Mouse (Mus musculus): ENCODE data around the gene Masp2. TPM values are rescaled to one million over a fixed set of nuclear protein-coding genes. Genes with fewer than 3 reads are reported as not detected.
A peak's percentile ranks its signal among the peaks of the same experiment; 100 is the strongest.

Gene Masp2
- 0.36 TPM in 1 of 2 replicates, not detected in the other for polyA plus RNA-seq (2014; fragmentation: Nextera tagmentation; extraction: Ambion mirVana)

DNA sequence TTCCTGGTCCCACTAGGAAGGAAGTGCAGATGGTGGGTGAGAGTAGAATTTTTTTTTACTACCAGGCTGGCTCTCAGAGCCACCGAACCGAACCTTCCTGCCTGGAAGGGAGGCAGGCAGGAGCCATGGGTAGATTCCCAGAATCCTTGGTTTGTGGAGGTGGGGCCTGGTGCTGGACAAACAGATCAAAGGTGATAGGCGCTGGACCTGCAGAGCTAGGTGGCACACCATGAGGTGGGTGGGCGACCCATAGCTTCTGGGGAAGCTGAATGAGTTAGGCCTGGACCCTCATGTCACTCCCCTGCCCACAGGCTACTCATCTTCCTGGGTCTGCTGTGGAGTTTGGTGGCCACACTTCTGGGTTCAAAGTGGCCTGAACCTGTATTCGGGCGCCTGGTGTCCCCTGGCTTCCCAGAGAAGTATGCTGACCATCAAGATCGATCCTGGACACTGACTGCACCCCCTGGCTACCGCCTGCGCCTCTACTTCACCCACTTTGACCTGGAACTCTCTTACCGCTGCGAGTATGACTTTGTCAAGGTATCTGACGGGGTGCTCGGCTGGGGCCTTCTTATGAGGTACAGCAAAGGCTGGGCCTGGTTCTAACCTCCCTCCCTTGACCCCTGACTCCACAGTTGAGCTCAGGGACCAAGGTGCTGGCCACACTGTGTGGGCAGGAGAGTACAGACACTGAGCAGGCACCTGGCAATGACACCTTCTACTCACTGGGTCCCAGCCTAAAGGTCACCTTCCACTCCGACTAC lies at the start of gene Masp2:
TSS of gene Masp2 (plus strand) at position 198 of the 764 bp plus-strand sequence.
- ATAC-seq (replicated peaks; ENCODE audit: low FRiP score) (no peak), DNase-seq (ENCODE audit: low spot score) (peak; percentile 39)
- no peaks in the 10 kb centered on the region for H3K27me3 ChIP-seq (ENCODE audit: control insufficient read depth, insufficient read depth, low read length)
- no peak within 1 kb of the TSS for H3K27ac ChIP-seq (ENCODE audit: low read depth, low read length)
- H3K4me1 ChIP-seq (replicated peaks; ENCODE audit: control insufficient read depth, insufficient read depth, low read length): no peaks in the 10 kb centered on the region
- no peak within 1 kb of the TSS for H3K9ac ChIP-seq (ENCODE audit: low read length)
- WGBS: 90% methylated on average over 14 of the region's 14 CpGs
- H3K4me2 ChIP-seq (ENCODE audit: low read depth, low read length, severe bottlenecking): no peak within 1 kb of the TSS
- H3K36me3 ChIP-seq (ENCODE audit: control insufficient read depth, insufficient read depth, low read length): peaks cover 4% of the 10 kb centered on the region; the same call in 1 of the 2 replicates
- H3K4me3 ChIP-seq (ENCODE audit: low read depth, low read length): no peak within 1 kb of the TSS
- peaks cover 3% of the 10 kb centered on the region; the same call in 1 of the 2 replicates for H3K9me3 ChIP-seq (ENCODE audit: control insufficient read depth, low read length)

DNA sequence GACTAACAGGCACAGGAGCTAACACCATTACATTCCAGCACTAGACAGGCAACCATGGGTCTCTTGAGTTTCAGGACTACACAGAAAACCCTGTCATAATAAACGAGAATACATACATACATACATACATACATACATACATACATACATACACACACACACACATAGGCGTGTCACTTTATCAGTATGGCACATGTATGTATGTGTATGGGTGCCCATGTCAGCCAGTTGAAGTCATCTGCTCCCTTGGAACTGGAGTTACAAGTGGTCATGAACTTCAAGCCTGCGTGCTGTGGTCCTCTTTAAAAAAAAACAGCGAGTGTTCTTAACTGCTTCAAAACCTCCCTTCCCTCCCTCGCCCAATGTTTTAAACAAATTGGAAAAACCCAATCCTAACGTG lies 44.6 kb upstream of the Masp2 start:
- no peak for DNase-seq (ENCODE audit: low spot score)
- 36% methylated on average over 6 of the region's 6 CpGs for WGBS
- Histone ChIP-seq H3K9me3 (ENCODE audit: control insufficient read depth, low read length) (no peaks in the 10 kb centered on the region), H3K9ac (ENCODE audit: low read length) (peak overlapping the region; percentile 95), H3K4me2 (ENCODE audit: low read depth, low read length, severe bottlenecking) (peak overlapping the region; percentile 73), H3K4me3 (ENCODE audit: low read depth, low read length) (peak overlapping the region; percentile 83), H3K4me1 (replicated peaks; ENCODE audit: control insufficient read depth, insufficient read depth, low read length) (peaks cover 3% of the 10 kb centered on the region; the same call in 1 of the 2 replicates), H3K36me3 (ENCODE audit: control insufficient read depth, insufficient read depth, low read length) (peaks cover 22% of the 10 kb centered on the region), H3K27ac (ENCODE audit: low read depth, low read length) (peak overlapping the region; percentile 87; the same call in 1 of the 2 replicates), H3K27me3 (ENCODE audit: control insufficient read depth, insufficient read depth, low read length) (no peaks in the 10 kb centered on the region)
- ATAC-seq (replicated peaks; ENCODE audit: low FRiP score): peak; percentile 25; the same call in 1 of the 2 replicates

DNA sequence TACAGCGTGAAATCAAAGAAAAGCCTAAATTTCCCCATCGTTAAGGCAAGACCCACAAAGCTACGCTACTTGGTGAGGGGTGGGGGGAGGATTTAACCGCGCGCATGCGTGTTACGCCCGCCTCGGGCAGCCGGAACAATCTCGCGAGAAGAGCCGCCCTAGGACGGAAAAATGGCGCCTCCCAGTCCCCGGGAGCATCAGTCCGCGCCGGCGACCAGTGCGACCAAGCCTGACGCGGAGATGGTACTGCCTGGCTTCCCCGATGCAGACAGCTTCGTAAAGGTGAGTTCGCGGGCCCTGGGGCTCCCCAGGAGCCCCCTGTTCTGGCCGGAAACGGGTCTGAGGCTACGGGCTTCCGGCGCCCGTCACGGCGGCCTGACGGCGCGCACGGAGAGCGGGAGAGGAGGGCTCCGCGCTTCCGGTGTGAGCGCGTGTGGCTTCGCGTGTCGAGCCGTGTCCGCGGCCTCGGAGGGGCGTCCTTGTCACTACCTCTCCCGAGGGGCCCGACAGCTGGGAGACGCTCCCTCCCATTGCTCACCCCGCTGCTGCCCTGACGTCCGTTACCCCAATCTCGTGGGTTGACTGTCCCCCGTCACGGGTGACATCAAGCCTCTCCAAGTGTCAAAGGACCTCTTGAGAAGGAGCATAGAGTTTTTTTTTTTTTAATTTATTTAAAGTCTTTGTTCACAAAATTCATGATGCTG lies 43.9 kb upstream of the Masp2 start, which contains the start of gene Exosc10:
TSS of gene Exosc10 (plus strand) at position 133 of the 704 bp plus-strand sequence.
- Histone ChIP-seq H3K36me3 (ENCODE audit: control insufficient read depth, insufficient read depth, low read length) (peaks cover 15% of the 10 kb centered on the region), H3K4me1 (replicated peaks; ENCODE audit: control insufficient read depth, insufficient read depth, low read length) (peaks cover 3% of the 10 kb centered on the region; the same call in 1 of the 2 replicates), H3K4me2 (ENCODE audit: low read depth, low read length, severe bottlenecking) (peak within 1 kb of the TSS; percentile 73), H3K9ac (ENCODE audit: low read length) (peak within 1 kb of the TSS; percentile 95), H3K4me3 (ENCODE audit: low read depth, low read length) (peak within 1 kb of the TSS; percentile 83), H3K9me3 (ENCODE audit: control insufficient read depth, low read length) (no peaks in the 10 kb centered on the region), H3K27ac (ENCODE audit: low read depth, low read length) (peak within 1 kb of the TSS; percentile 87), H3K27me3 (ENCODE audit: control insufficient read depth, insufficient read depth, low read length) (no peaks in the 10 kb centered on the region)
- under 1% methylated on average over 63 of the region's 63 CpGs for WGBS
- DNase-seq (ENCODE audit: low spot score) (peak; percentile 95), ATAC-seq (replicated peaks; ENCODE audit: low FRiP score) (peak; percentile 92)

DNA sequence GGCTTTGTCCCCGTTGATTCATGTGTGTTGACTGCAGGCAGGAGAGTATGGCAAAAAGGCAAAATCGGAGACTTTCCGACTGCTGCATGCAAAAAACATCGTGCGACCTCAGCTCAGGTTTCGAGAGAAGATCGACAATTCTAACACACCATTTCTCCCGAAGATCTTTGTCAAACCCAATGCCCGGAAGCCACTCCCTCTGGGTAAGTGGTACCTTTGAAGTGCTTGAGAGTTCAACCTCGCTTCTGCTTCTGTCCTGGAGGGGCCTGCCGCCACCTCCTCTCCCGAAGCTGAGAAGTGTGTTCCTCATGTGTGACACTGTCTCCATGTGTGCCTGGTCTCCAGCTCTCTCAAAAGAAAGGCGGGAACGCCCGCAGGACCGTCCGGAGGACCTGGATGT lies 39.7 kb upstream of the Masp2 start:
- ATAC-seq (replicated peaks; ENCODE audit: low FRiP score): no peak
- WGBS: 94% methylated on average over 17 of the region's 17 CpGs

DNA sequence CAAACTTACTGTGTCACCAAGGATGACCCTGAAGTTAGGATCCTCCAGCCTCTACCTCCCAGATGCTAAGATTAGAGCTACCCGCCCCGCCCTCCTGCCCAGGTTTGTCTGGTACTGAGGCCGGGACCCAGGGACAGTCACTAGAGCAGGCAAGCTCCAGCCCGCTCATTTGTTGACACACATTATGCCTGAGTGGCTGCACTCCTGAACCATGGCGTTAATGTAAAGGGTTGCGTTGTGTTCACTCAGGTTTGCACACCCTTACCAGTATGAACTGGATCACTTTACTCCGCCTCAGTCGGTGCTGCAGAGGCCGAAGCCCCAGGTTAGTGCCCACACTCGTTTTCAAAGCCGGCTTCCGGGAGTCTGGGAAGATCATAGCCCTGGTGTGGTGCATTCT lies 38.8 kb upstream of the Masp2 start:
- H3K27me3 ChIP-seq (ENCODE audit: control insufficient read depth, insufficient read depth, low read length): no peaks in the 10 kb centered on the region
- no peak overlapping the region for H3K4me2 ChIP-seq (ENCODE audit: low read depth, low read length, severe bottlenecking)
- H3K4me1 ChIP-seq (replicated peaks; ENCODE audit: control insufficient read depth, insufficient read depth, low read length): peaks cover 3% of the 10 kb centered on the region; the same call in 1 of the 2 replicates
- no peak overlapping the region for H3K27ac ChIP-seq (ENCODE audit: low read depth, low read length)
- H3K9me3 ChIP-seq (ENCODE audit: control insufficient read depth, low read length): no peaks in the 10 kb centered on the region
- ATAC-seq (replicated peaks; ENCODE audit: low FRiP score) (no peak), DNase-seq (ENCODE audit: low spot score) (no peak)
- H3K4me3 ChIP-seq (ENCODE audit: low read depth, low read length): no peak overlapping the region
- H3K36me3 ChIP-seq (ENCODE audit: control insufficient read depth, insufficient read depth, low read length): peaks cover 38% of the 10 kb centered on the region
- no peak overlapping the region for H3K9ac ChIP-seq (ENCODE audit: low read length)
- 92% methylated on average over 12 of the region's 12 CpGs for WGBS

More for the DNA sequence above, 39.7 kb upstream of the Masp2 start:
- Histone ChIP-seq H3K9me3 (ENCODE audit: control insufficient read depth, low read length) (no peaks in the 10 kb centered on the region), H3K27ac (ENCODE audit: low read depth, low read length) (no peak overlapping the region), H3K36me3 (ENCODE audit: control insufficient read depth, insufficient read depth, low read length) (peaks cover 30% of the 10 kb centered on the region), H3K4me2 (ENCODE audit: low read depth, low read length, severe bottlenecking) (no peak overlapping the region), H3K4me1 (replicated peaks; ENCODE audit: control insufficient read depth, insufficient read depth, low read length) (peaks cover 3% of the 10 kb centered on the region; the same call in 1 of the 2 replicates), H3K4me3 (ENCODE audit: low read depth, low read length) (no peak overlapping the region), H3K27me3 (ENCODE audit: control insufficient read depth, insufficient read depth, low read length) (no peaks in the 10 kb centered on the region), H3K9ac (ENCODE audit: low read length) (no peak overlapping the region)
- no peak for DNase-seq (ENCODE audit: low spot score)

DNA sequence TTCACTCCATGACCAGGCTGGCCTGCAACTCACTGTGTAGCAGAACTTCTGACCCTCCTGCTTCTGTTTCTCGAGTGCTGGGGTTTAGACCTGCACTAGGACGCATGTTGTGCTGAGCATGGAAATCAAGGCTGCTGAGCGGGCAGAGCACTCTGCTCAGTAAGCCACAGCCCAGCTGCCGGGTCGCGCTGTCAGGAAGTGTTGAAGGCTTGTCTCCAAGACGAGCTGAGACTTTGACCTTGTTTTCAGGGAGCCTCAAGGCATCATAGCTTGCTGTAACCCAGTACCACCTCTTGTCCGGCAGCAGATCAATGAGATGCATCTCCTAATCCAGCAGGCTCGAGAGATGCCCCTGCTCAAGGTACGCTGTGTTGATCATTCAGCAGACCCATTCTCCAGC lies 32.2 kb upstream of the Masp2 start:
- H3K36me3 ChIP-seq (ENCODE audit: control insufficient read depth, insufficient read depth, low read length): peaks cover 55% of the 10 kb centered on the region
- WGBS: 90% methylated on average over 10 of the region's 10 CpGs
- no peaks in the 10 kb centered on the region for H3K27me3 ChIP-seq (ENCODE audit: control insufficient read depth, insufficient read depth, low read length)
- H3K9ac ChIP-seq (ENCODE audit: low read length): no peak overlapping the region
- H3K4me3 ChIP-seq (ENCODE audit: low read depth, low read length): no peak overlapping the region
- no peaks in the 10 kb centered on the region for H3K4me1 ChIP-seq (replicated peaks; ENCODE audit: control insufficient read depth, insufficient read depth, low read length)
- DNase-seq (ENCODE audit: low spot score): no peak
- no peak overlapping the region for H3K4me2 ChIP-seq (ENCODE audit: low read depth, low read length, severe bottlenecking)
- no peak overlapping the region for H3K27ac ChIP-seq (ENCODE audit: low read depth, low read length)
- no peaks in the 10 kb centered on the region for H3K9me3 ChIP-seq (ENCODE audit: control insufficient read depth, low read length)
- ATAC-seq (replicated peaks; ENCODE audit: low FRiP score): no peak

DNA sequence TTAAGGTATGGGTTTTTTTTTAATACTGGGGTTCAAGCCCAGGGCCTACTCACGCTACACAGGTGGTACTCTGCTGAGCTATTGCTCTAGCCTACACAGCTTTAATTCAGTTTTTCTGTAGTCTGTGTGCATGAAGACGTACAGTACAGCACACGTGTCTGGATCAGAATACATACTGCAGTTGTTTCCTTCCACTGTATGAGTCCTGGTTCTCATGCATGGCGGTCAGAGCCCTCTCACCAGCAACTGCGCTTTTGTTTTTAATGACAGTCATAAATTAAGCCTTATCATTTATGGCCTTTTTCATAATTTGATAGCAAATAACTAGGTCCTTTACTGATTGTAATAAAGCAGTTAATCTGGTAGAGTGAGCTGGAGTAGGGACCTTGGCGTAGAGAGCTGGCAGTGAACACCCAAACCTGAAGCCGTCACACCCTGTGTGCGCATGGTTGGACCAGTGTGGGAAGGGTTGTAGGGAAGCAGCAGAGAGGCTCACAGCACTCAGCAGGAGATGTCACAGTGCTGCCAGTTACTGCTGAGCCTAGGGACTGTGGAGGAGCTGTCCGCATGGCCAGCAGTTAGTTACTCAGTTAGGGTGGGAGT lies 31.6 kb upstream of the Masp2 start:
- Histone ChIP-seq H3K4me1 (replicated peaks; ENCODE audit: control insufficient read depth, insufficient read depth, low read length) (no peaks in the 10 kb centered on the region), H3K9me3 (ENCODE audit: control insufficient read depth, low read length) (no peaks in the 10 kb centered on the region), H3K27me3 (ENCODE audit: control insufficient read depth, insufficient read depth, low read length) (no peaks in the 10 kb centered on the region), H3K4me3 (ENCODE audit: low read depth, low read length) (no peak overlapping the region), H3K4me2 (ENCODE audit: low read depth, low read length, severe bottlenecking) (no peak overlapping the region), H3K27ac (ENCODE audit: low read depth, low read length) (no peak overlapping the region), H3K9ac (ENCODE audit: low read length) (no peak overlapping the region), H3K36me3 (ENCODE audit: control insufficient read depth, insufficient read depth, low read length) (peaks cover 53% of the 10 kb centered on the region)
- ATAC-seq (replicated peaks; ENCODE audit: low FRiP score) (no peak), DNase-seq (ENCODE audit: low spot score) (no peak)
- WGBS: 96% methylated on average over 9 of the region's 9 CpGs

DNA sequence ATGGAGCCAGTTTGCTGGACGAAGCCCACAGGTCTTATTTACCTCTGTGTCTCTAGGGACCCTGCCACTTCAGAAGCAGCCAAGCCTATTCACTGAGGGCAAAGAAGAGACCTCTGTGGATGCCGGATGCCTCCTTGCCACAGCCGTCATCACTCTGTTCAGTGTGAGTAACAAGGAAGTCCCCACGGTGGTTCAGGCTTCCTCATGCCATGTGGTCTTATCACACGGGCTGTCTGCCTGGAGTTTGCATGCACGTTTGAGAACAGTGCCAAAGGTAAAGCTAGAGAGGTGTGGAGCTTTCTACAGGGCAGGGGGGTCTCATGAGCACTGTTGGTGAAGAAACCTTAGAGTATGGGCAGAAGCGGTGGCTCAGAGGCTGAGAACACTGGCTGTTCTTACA lies 29.1 kb upstream of the Masp2 start:
- no peaks in the 10 kb centered on the region for H3K9me3 ChIP-seq (ENCODE audit: control insufficient read depth, low read length)
- WGBS: 93% methylated on average over 7 of the region's 7 CpGs
- H3K4me1 ChIP-seq (replicated peaks; ENCODE audit: control insufficient read depth, insufficient read depth, low read length): no peaks in the 10 kb centered on the region
- no peaks in the 10 kb centered on the region for H3K27me3 ChIP-seq (ENCODE audit: control insufficient read depth, insufficient read depth, low read length)
- ATAC-seq (replicated peaks; ENCODE audit: low FRiP score) (no peak), DNase-seq (ENCODE audit: low spot score) (no peak)
- peaks cover 42% of the 10 kb centered on the region for H3K36me3 ChIP-seq (ENCODE audit: control insufficient read depth, insufficient read depth, low read length)
- no peak overlapping the region for H3K4me3 ChIP-seq (ENCODE audit: low read depth, low read length)
- H3K4me2 ChIP-seq (ENCODE audit: low read depth, low read length, severe bottlenecking): no peak overlapping the region
- no peak overlapping the region for H3K9ac ChIP-seq (ENCODE audit: low read length)
- H3K27ac ChIP-seq (ENCODE audit: low read depth, low read length): no peak overlapping the region
